Mouse (Mus musculus) inflammation-experienced regulatory T-cells (primary cell): ENCODE results near the gene Lrrtm3. TPM values are rescaled to one million over a fixed set of nuclear protein-coding genes. Genes with fewer than 3 reads are reported as not detected.

Experiments used
- polyA plus RNA-seq, 2 experiments: library from polyadenylated mRNA; unstranded; fragments of 100-300 nt; shearing (Covaris generic); gene quantifications; one replicate each; pipeline ENCODE4 v1.2.1; 2017

Gene Lrrtm3
- under 1 TPM in 1 of 2 experiments, not detected in 1; 0.07 TPM for polyA plus RNA-seq

GRCm38 (mm10) chr10:64089680-64090460 lies at the start of gene Lrrtm3:
TSS of gene Lrrtm3 (minus strand) at chr10:64090277.

DNA sequence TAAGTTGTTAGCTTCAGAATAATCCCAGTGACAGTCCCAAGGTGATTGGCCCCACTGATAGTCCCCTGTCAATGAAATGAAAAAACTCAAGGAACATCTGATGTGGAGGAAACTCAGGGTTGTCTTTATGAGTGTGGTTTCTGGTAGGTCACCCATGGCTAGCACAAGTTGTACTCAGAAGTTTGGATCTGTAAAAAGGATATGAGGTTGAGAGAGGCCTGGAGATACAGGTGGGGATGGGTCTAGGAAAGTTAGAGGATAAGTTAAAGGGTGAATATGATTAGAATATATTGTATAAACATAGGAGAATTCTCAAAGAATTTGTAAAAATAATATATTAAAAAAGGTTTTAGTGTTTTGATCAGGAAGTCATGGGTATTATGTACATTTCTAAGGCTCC lies 162.7 kb downstream of the Lrrtm3 start, which contains the start of gene Gm10118:
Gm10118 (minus strand) TSS at position 101 of the 400 bp plus-strand sequence.

Other genes with a start within 250 kb of the Lrrtm3 start
- not detected for gene Gm10118, start 162.8 kb downstream of the Lrrtm3 start, polyA plus RNA-seq